Mouse (Mus musculus): ENCODE data around the gene Npas2. TPM values are rescaled to one million over a fixed set of nuclear protein-coding genes. Genes with fewer than 3 reads are reported as not detected.
A peak's percentile ranks its signal among the peaks of the same experiment; 100 is the strongest.

Gene Npas2
- polyA plus RNA-seq, 1 experiment = 4.5 TPM

GRCm38 (mm10) chr1:39393217-39393867 is 199.8 kb downstream of the Npas2 start:
- H3K27me3 ChIP-seq (replicated peaks; ENCODE audit: control insufficient read depth, insufficient read depth, low read length) = no peaks in the 10 kb centered on the region
- peak; percentile 22 for DNase-seq
- no peak overlapping the region for H3K27ac ChIP-seq (ENCODE audit: insufficient read depth, low read depth, low read length)
- H3K4me1 ChIP-seq (ENCODE audit: control insufficient read depth, insufficient read depth, low read length) = no peaks in the 10 kb centered on the region
- TF ChIP-seq POLR2A (IDR thresholded peaks at IDR 0.05; ENCODE audit: low read depth, low read length) = no peak
- no peak for TF ChIP-seq CTCF (conservative IDR thresholded peaks at IDR 0.05; ENCODE audit: insufficient read depth, insufficient read length, low read depth, low read length)
- H3K4me3 ChIP-seq (ENCODE audit: insufficient read depth, low read depth, low read length) = no peak overlapping the region
- 87% methylated on average over 8 of the region's 8 CpGs for WGBS
- no peaks in the 10 kb centered on the region for H3K36me3 ChIP-seq (ENCODE audit: control insufficient read depth, insufficient read depth, low read length)

GRCm38 (mm10) chr1:39394096-39394495 is 200.6 kb downstream of the Npas2 start:
- Histone ChIP-seq H3K4me3 (ENCODE audit: insufficient read depth, low read depth, low read length) (no peak overlapping the region), H3K27ac (ENCODE audit: insufficient read depth, low read depth, low read length) (no peak overlapping the region; the same call in 1 of the 2 replicates), H3K4me1 (ENCODE audit: control insufficient read depth, insufficient read depth, low read length) (no peaks in the 10 kb centered on the region), H3K27me3 (replicated peaks; ENCODE audit: control insufficient read depth, insufficient read depth, low read length) (no peaks in the 10 kb centered on the region), H3K36me3 (ENCODE audit: control insufficient read depth, insufficient read depth, low read length) (no peaks in the 10 kb centered on the region)
- TF ChIP-seq CTCF (conservative IDR thresholded peaks at IDR 0.05; ENCODE audit: insufficient read depth, insufficient read length, low read depth, low read length) (no peak), POLR2A (IDR thresholded peaks at IDR 0.05; ENCODE audit: low read depth, low read length) (no peak)
- WGBS = 55% methylated on average over 10 of the region's 10 CpGs
- DNase-seq = peak; percentile 56

GRCm38 (mm10) chr1:39394650-39395049 is 201.1 kb downstream of the Npas2 start:
- no peak for DNase-seq
- no peaks in the 10 kb centered on the region for H3K36me3 ChIP-seq (ENCODE audit: control insufficient read depth, insufficient read depth, low read length)
- TF ChIP-seq CTCF (conservative IDR thresholded peaks at IDR 0.05; ENCODE audit: insufficient read depth, insufficient read length, low read depth, low read length) (no peak), POLR2A (IDR thresholded peaks at IDR 0.05; ENCODE audit: low read depth, low read length) (no peak)
- no peak overlapping the region for H3K27ac ChIP-seq (ENCODE audit: insufficient read depth, low read depth, low read length)
- H3K27me3 ChIP-seq (replicated peaks; ENCODE audit: control insufficient read depth, insufficient read depth, low read length) = no peaks in the 10 kb centered on the region
- H3K4me3 ChIP-seq (ENCODE audit: insufficient read depth, low read depth, low read length) = no peak overlapping the region
- 91% methylated on average over 3 of the region's 3 CpGs for WGBS
- H3K4me1 ChIP-seq (ENCODE audit: control insufficient read depth, insufficient read depth, low read length) = no peaks in the 10 kb centered on the region

- TF ChIP-seq CTCF (conservative IDR thresholded peaks at IDR 0.05; ENCODE audit: insufficient read depth, insufficient read length, low read depth, low read length) (no peak), POLR2A (IDR thresholded peaks at IDR 0.05; ENCODE audit: low read depth, low read length) (no peak)
- DNase-seq = no peak
- no peak overlapping the region for H3K27ac ChIP-seq (ENCODE audit: insufficient read depth, low read depth, low read length)
- 72% methylated on average over 4 of the region's 4 CpGs for WGBS
- no peak overlapping the region for H3K4me3 ChIP-seq (ENCODE audit: insufficient read depth, low read depth, low read length)
- H3K4me1 ChIP-seq (ENCODE audit: control insufficient read depth, insufficient read depth, low read length) = no peaks in the 10 kb centered on the region
- no peaks in the 10 kb centered on the region for H3K27me3 ChIP-seq (replicated peaks; ENCODE audit: control insufficient read depth, insufficient read depth, low read length)
- no peaks in the 10 kb centered on the region for H3K36me3 ChIP-seq (ENCODE audit: control insufficient read depth, insufficient read depth, low read length)
These were observed 202.8 kb downstream of the Npas2 start for GRCm38 (mm10) chr1:39396347-39396746.

GRCm38 (mm10) chr1:39398284-39398683 is 204.8 kb downstream of the Npas2 start:
- H3K36me3 ChIP-seq (ENCODE audit: control insufficient read depth, insufficient read depth, low read length) = no peaks in the 10 kb centered on the region
- WGBS = 94% methylated on average over 6 of the region's 6 CpGs
- H3K27me3 ChIP-seq (replicated peaks; ENCODE audit: control insufficient read depth, insufficient read depth, low read length) = no peaks in the 10 kb centered on the region
- DNase-seq = no peak
- H3K4me3 ChIP-seq (ENCODE audit: insufficient read depth, low read depth, low read length) = no peak overlapping the region
- TF ChIP-seq POLR2A (IDR thresholded peaks at IDR 0.05; ENCODE audit: low read depth, low read length) (no peak), CTCF (conservative IDR thresholded peaks at IDR 0.05; ENCODE audit: insufficient read depth, insufficient read length, low read depth, low read length) (no peak)
- H3K4me1 ChIP-seq (ENCODE audit: control insufficient read depth, insufficient read depth, low read length) = no peaks in the 10 kb centered on the region
- H3K27ac ChIP-seq (ENCODE audit: insufficient read depth, low read depth, low read length) = no peak overlapping the region

- WGBS = 78% methylated on average over 4 of the region's 4 CpGs
These were observed 205.7 kb downstream of the Npas2 start for GRCm38 (mm10) chr1:39399228-39399627.

GRCm38 (mm10) chr1:39400173-39400572 is 206.6 kb downstream of the Npas2 start:
- H3K27me3 ChIP-seq (replicated peaks; ENCODE audit: control insufficient read depth, insufficient read depth, low read length) = no peaks in the 10 kb centered on the region
- no peak overlapping the region for H3K27ac ChIP-seq (ENCODE audit: insufficient read depth, low read depth, low read length)
- H3K4me3 ChIP-seq (ENCODE audit: insufficient read depth, low read depth, low read length) = no peak overlapping the region
- H3K36me3 ChIP-seq (ENCODE audit: control insufficient read depth, insufficient read depth, low read length) = no peaks in the 10 kb centered on the region
- no peaks in the 10 kb centered on the region for H3K4me1 ChIP-seq (ENCODE audit: control insufficient read depth, insufficient read depth, low read length)
- 95% methylated on average over 3 of the region's 3 CpGs for WGBS
- no peak for TF ChIP-seq POLR2A (IDR thresholded peaks at IDR 0.05; ENCODE audit: low read depth, low read length)
- TF ChIP-seq CTCF (conservative IDR thresholded peaks at IDR 0.05; ENCODE audit: insufficient read depth, insufficient read length, low read depth, low read length) = no peak
- DNase-seq = no peak

More at GRCm38 (mm10) chr1:39399228-39399627, 205.7 kb downstream of the Npas2 start:
- no peaks in the 10 kb centered on the region for H3K36me3 ChIP-seq (ENCODE audit: control insufficient read depth, insufficient read depth, low read length)
- TF ChIP-seq POLR2A (IDR thresholded peaks at IDR 0.05; ENCODE audit: low read depth, low read length) = no peak
- no peak for TF ChIP-seq CTCF (conservative IDR thresholded peaks at IDR 0.05; ENCODE audit: insufficient read depth, insufficient read length, low read depth, low read length)
- DNase-seq = no peak
- H3K27me3 ChIP-seq (replicated peaks; ENCODE audit: control insufficient read depth, insufficient read depth, low read length) = no peaks in the 10 kb centered on the region
- no peak overlapping the region for H3K4me3 ChIP-seq (ENCODE audit: insufficient read depth, low read depth, low read length)
- H3K27ac ChIP-seq (ENCODE audit: insufficient read depth, low read depth, low read length) = no peak overlapping the region
- H3K4me1 ChIP-seq (ENCODE audit: control insufficient read depth, insufficient read depth, low read length) = no peaks in the 10 kb centered on the region

Measured in kidney, adult 2 months (tissue).